Mouse (Mus musculus): ENCODE results near the gene Wfdc3. TPM values are rescaled to one million over a fixed set of nuclear protein-coding genes. Genes with fewer than 3 reads are reported as not detected.

Wfdc3 gene
- polyA plus RNA-seq, 1 experiment from 2014 or later, result 0.61 TPM

DNA sequence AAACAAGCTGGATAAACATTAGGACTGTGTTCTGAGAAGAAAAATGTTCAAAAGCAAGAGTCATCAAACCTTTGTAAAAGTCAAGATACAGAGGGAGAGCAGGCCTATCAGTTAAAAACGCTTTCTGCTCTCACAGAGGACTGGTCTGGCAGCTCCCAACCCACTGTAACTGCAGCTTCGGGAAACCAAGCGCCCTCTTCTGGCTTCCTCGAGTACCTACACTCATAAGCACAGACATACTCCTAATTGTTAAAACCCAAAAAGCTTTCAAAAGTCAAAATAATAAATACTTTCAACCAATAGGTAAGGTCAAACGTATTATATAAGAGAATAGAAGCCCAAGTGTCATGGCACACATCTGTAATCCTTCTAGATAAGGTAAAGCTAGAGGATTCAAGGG, 41.5 kb downstream of the Wfdc3 start:
- H3K4me1 ChIP-seq (replicated peaks), result no peaks in the 10 kb centered on the region
- 78% methylated on average over 5 of the region's 5 CpGs for WGBS
- H3K36me3 ChIP-seq, result no peaks in the 10 kb centered on the region
- H3K9me3 ChIP-seq, result no peaks in the 10 kb centered on the region
- no peak for ATAC-seq (ENCODE audit: insufficient number of reproducible peaks, insufficient read depth, low FRiP score, low TSS enrichment, low read depth)
- 0 out of 2 replicates have a peak, but pooled peaks cover 2% of the 10 kb centered on the region for H3K27me3 ChIP-seq
- no peak overlapping the region for H3K27ac ChIP-seq
- no peak overlapping the region for H3K4me2 ChIP-seq
- H3K9ac ChIP-seq (replicated peaks), result no peak overlapping the region
- H3K4me3 ChIP-seq (replicated peaks), result no peak overlapping the region

DNA sequence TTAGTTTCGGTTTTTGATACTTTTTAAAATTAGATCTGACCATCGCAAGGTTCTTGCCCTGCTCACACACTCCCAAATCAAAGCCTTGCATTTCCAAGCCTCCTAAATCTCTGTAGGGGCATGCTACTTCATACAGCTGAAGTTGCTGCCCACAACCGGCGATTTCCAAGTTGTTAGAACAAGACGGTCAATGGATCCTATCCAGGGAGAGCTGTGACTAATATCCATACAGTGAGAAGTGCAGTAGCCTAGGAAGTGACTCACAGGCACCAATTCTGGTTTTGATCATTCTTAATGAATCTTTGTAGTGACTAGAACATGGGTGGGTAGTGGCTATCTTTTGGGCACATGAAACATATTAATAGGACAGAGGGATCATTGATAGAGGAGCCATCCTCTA, 44.0 kb downstream of the Wfdc3 start:
- Histone ChIP-seq H3K9me3 (no peaks in the 10 kb centered on the region), H3K27ac (no peak overlapping the region), H3K4me1 (replicated peaks) (no peaks in the 10 kb centered on the region), H3K9ac (replicated peaks) (no peak overlapping the region), H3K36me3 (no peaks in the 10 kb centered on the region), H3K4me3 (replicated peaks) (no peak overlapping the region), H3K4me2 (no peak overlapping the region), H3K27me3 (no peaks in the 10 kb centered on the region)
- 86% methylated on average over 5 of the region's 5 CpGs for WGBS
- no peak for ATAC-seq (ENCODE audit: insufficient number of reproducible peaks, insufficient read depth, low FRiP score, low TSS enrichment, low read depth)

DNA sequence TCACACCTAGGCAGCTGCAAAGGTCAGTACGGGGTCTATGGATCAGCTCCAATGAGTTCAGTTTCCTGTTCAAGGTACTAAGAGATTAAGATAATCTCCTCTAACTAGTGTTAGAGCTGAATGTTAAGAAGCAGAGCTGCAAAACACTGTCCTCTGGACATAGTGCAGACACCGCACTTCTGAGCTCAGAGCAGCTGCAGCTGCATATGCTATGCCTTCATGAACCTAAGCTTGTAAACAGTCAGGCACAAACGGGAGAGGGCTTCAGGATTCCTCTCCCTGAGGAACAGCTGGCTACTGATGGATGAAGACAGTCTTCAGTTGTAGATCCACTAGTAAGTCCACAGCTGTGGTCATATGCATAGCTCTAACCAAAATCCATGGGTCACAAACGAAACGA, 44.8 kb downstream of the Wfdc3 start:
- no peak overlapping the region for H3K9ac ChIP-seq (replicated peaks)
- H3K4me1 ChIP-seq (replicated peaks), result no peaks in the 10 kb centered on the region
- no peak overlapping the region for H3K4me3 ChIP-seq (replicated peaks)
- no peak overlapping the region for H3K27ac ChIP-seq
- ATAC-seq (ENCODE audit: insufficient number of reproducible peaks, insufficient read depth, low FRiP score, low TSS enrichment, low read depth), result no peak
- no peaks in the 10 kb centered on the region for H3K27me3 ChIP-seq
- WGBS, result 72% methylated on average over 5 of the region's 5 CpGs
- no peaks in the 10 kb centered on the region for H3K9me3 ChIP-seq
- no peak overlapping the region for H3K4me2 ChIP-seq
- no peaks in the 10 kb centered on the region for H3K36me3 ChIP-seq

DNA sequence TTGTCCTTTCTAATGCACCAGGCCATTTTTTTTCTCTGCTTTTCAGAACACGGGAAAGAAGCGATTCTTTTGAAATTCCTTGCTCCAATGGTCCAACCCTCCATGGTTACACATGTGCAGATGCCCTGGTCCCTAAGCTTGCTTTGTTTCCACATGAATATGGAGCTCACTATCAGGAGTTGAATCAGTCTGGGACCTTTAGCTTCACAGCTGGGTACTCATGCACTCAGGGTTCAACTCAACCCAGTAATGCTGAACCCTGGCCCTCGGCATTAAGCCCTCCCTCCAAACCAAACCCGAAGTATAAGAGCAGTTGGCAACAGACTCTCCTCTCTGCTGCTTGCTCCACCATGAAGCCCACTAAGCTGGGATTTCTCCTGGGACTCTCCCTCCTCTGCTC, 47.5 kb downstream of the Wfdc3 start, which contains the start of gene Spint4:
Gene Spint4, plus strand, starts transcription at position 301 of the 400 bp plus-strand sequence.
- no peak within 1 kb of the TSS for H3K9ac ChIP-seq (replicated peaks)
- no peaks in the 10 kb centered on the region for H3K4me1 ChIP-seq (replicated peaks)
- no peak within 1 kb of the TSS for H3K4me2 ChIP-seq
- H3K27me3 ChIP-seq, result no peaks in the 10 kb centered on the region
- ATAC-seq (ENCODE audit: insufficient number of reproducible peaks, insufficient read depth, low FRiP score, low TSS enrichment, low read depth), result no peak
- H3K9me3 ChIP-seq, result no peaks in the 10 kb centered on the region
- WGBS, result 79% methylated on average over 4 of the region's 4 CpGs
- H3K36me3 ChIP-seq, result no peaks in the 10 kb centered on the region
- no peak within 1 kb of the TSS for H3K4me3 ChIP-seq (replicated peaks)
- no peak within 1 kb of the TSS for H3K27ac ChIP-seq

DNA sequence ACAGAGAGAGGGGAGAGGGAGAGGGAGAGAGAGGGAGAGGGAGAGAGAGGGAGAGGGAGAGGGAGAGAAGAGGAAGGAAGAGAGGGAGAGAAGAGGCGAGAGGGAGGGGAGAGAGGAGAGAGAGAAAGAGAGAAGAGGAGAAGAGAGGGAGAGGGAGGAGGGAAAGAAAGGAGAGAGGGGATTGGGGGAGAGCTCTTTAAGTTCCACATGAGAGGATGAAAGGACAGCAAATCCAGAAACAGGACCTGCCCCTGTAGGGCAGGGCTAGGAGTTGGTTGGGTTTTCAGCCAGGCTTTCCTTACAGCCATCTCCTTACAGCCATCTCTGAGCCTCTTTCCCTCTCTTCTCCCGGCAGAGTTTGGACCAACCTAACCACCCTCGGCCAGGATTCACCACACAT, 60.9 kb downstream of the Wfdc3 start, which contains the start of gene Wfdc13:
Gene Wfdc13, plus strand, starts transcription at position 301 of the 400 bp plus-strand sequence.
- WGBS, result 75% methylated on average over 3 of the region's 3 CpGs

More for the DNA sequence above, 60.9 kb downstream of the Wfdc3 start, which contains the start of gene Wfdc13:
- no peak within 1 kb of the TSS for H3K4me3 ChIP-seq (replicated peaks)
- ATAC-seq (ENCODE audit: insufficient number of reproducible peaks, insufficient read depth, low FRiP score, low TSS enrichment, low read depth), result no peak
- no peak within 1 kb of the TSS for H3K27ac ChIP-seq
- no peaks in the 10 kb centered on the region for H3K36me3 ChIP-seq
- no peaks in the 10 kb centered on the region for H3K4me1 ChIP-seq (replicated peaks)
- H3K4me2 ChIP-seq, result no peak within 1 kb of the TSS
- no peak within 1 kb of the TSS for H3K9ac ChIP-seq (replicated peaks)
- H3K9me3 ChIP-seq, result no peaks in the 10 kb centered on the region
- H3K27me3 ChIP-seq, result peaks cover 4% of the 10 kb centered on the region

Other genes starting within 250 kb of the Wfdc3 start
- 24.9 and 32.7 TPM in 2 replicates for gene Pigt, start 248.4 kb downstream of the Wfdc3 start, polyA plus RNA-seq (2016; fragmentation: Nextera tagmentation; extraction: Ambion mirVana)
- gene Wfdc2, start 183.5 kb downstream of the Wfdc3 start, polyA plus RNA-seq (2016; fragmentation: Nextera tagmentation; extraction: Ambion mirVana), result 36.2 and 39.6 TPM in 2 replicates
- not detected in 2 replicates for gene Spint3, start 172.5 kb downstream of the Wfdc3 start, polyA plus RNA-seq (2016; fragmentation: Nextera tagmentation; extraction: Ambion mirVana)
- gene Wfdc6a, start 160.5 kb downstream of the Wfdc3 start, polyA plus RNA-seq (2016; fragmentation: Nextera tagmentation; extraction: Ambion mirVana), result 0.28 TPM in 1 of 2 replicates, not detected in the other
- not detected in 2 replicates for gene Eppin, start 152.3 kb downstream of the Wfdc3 start, polyA plus RNA-seq (2016; fragmentation: Nextera tagmentation; extraction: Ambion mirVana)
- gene Wfdc6b, start 132.4 kb downstream of the Wfdc3 start, polyA plus RNA-seq (2016; fragmentation: Nextera tagmentation; extraction: Ambion mirVana), result not detected in 2 replicates
- gene Wfdc8, start 132.3 kb downstream of the Wfdc3 start, polyA plus RNA-seq (2016; fragmentation: Nextera tagmentation; extraction: Ambion mirVana), result not detected in 2 replicates
- gene Wfdc16, start 107.1 kb downstream of the Wfdc3 start, polyA plus RNA-seq (2016; fragmentation: Nextera tagmentation; extraction: Ambion mirVana), result not detected in 2 replicates
- gene Wfdc10, start 89.9 kb downstream of the Wfdc3 start, polyA plus RNA-seq (2016; fragmentation: Nextera tagmentation; extraction: Ambion mirVana), result not detected in 2 replicates
- not detected in 2 replicates for gene Wfdc9, start 89.3 kb downstream of the Wfdc3 start, polyA plus RNA-seq (2016; fragmentation: Nextera tagmentation; extraction: Ambion mirVana)
- not detected in 2 replicates for gene Wfdc11, start 71.8 kb downstream of the Wfdc3 start, polyA plus RNA-seq (2016; fragmentation: Nextera tagmentation; extraction: Ambion mirVana)
- not detected in 2 replicates for gene Wfdc13, start 60.8 kb downstream of the Wfdc3 start, polyA plus RNA-seq (2016; fragmentation: Nextera tagmentation; extraction: Ambion mirVana)
- not detected in 2 replicates for gene Spint4, start 47.4 kb downstream of the Wfdc3 start, polyA plus RNA-seq (2016; fragmentation: Nextera tagmentation; extraction: Ambion mirVana)
- gene Spint5, start 30.6 kb downstream of the Wfdc3 start, polyA plus RNA-seq (2016; fragmentation: Nextera tagmentation; extraction: Ambion mirVana), result not detected in 2 replicates
- gene Dnttip1, start 52 bp upstream of the Wfdc3 start, polyA plus RNA-seq (2016; fragmentation: Nextera tagmentation; extraction: Ambion mirVana), result 95.9 and 105 TPM in 2 replicates
- gene Ube2c, start 24.0 kb upstream of the Wfdc3 start, polyA plus RNA-seq (2016; fragmentation: Nextera tagmentation; extraction: Ambion mirVana), result 558 and 599 TPM in 2 replicates
- gene Tnnc2, start 34.0 kb upstream of the Wfdc3 start, polyA plus RNA-seq (2016; fragmentation: Nextera tagmentation; extraction: Ambion mirVana), result 73.9 and 74.6 TPM in 2 replicates
- 19.0 and 19.2 TPM in 2 replicates for gene Snx21, start 39.9 kb upstream of the Wfdc3 start, polyA plus RNA-seq (2016; fragmentation: Nextera tagmentation; extraction: Ambion mirVana)
- gene Acot8, start 59.0 kb upstream of the Wfdc3 start, polyA plus RNA-seq (2016; fragmentation: Nextera tagmentation; extraction: Ambion mirVana), result 13.8 and 14.0 TPM in 2 replicates
- 8.5 TPM in 2 replicates for gene Zswim3, start 59.2 kb upstream of the Wfdc3 start, polyA plus RNA-seq (2016; fragmentation: Nextera tagmentation; extraction: Ambion mirVana)
- gene Zswim1, start 76.8 kb upstream of the Wfdc3 start, polyA plus RNA-seq (2016; fragmentation: Nextera tagmentation; extraction: Ambion mirVana), result 17.3 and 20.4 TPM in 2 replicates
- gene Spata25, start 82.6 kb upstream of the Wfdc3 start, polyA plus RNA-seq (2016; fragmentation: Nextera tagmentation; extraction: Ambion mirVana), result not detected in 2 replicates
- 103 and 107 TPM in 2 replicates for gene Ctsa, start 86.9 kb upstream of the Wfdc3 start, polyA plus RNA-seq (2016; fragmentation: Nextera tagmentation; extraction: Ambion mirVana)
- gene Neurl2, start 87.5 kb upstream of the Wfdc3 start, polyA plus RNA-seq (2016; fragmentation: Nextera tagmentation; extraction: Ambion mirVana), result 6.3 and 6.8 TPM in 2 replicates
- gene Pltp, start 111.8 kb upstream of the Wfdc3 start, polyA plus RNA-seq (2016; fragmentation: Nextera tagmentation; extraction: Ambion mirVana), result 32.6 and 37.0 TPM in 2 replicates
- gene Pcif1, start 133.4 kb upstream of the Wfdc3 start, polyA plus RNA-seq (2016; fragmentation: Nextera tagmentation; extraction: Ambion mirVana), result 82.6 and 97.6 TPM in 2 replicates
- gene Zfp335, start 165.8 kb upstream of the Wfdc3 start, polyA plus RNA-seq (2016; fragmentation: Nextera tagmentation; extraction: Ambion mirVana), result 14.4 and 17.4 TPM in 2 replicates
- 1.9 and 2.9 TPM in 2 replicates for gene Mmp9, start 194.8 kb upstream of the Wfdc3 start, polyA plus RNA-seq (2016; fragmentation: Nextera tagmentation; extraction: Ambion mirVana)
- gene Slc12a5, start 214.9 kb upstream of the Wfdc3 start, polyA plus RNA-seq (2016; fragmentation: Nextera tagmentation; extraction: Ambion mirVana), result 1.5 and 1.6 TPM in 2 replicates

Measured in limb, embryonic 12.5 days (tissue).